Mouse (Mus musculus): ENCODE measurements around the gene Mamdc2. TPM values are rescaled to one million over a fixed set of nuclear protein-coding genes. Genes with fewer than 3 reads are reported as not detected.

Gene Mamdc2
- polyA plus RNA-seq, 1 experiment from 2014 or later: 1.5 TPM

DNA sequence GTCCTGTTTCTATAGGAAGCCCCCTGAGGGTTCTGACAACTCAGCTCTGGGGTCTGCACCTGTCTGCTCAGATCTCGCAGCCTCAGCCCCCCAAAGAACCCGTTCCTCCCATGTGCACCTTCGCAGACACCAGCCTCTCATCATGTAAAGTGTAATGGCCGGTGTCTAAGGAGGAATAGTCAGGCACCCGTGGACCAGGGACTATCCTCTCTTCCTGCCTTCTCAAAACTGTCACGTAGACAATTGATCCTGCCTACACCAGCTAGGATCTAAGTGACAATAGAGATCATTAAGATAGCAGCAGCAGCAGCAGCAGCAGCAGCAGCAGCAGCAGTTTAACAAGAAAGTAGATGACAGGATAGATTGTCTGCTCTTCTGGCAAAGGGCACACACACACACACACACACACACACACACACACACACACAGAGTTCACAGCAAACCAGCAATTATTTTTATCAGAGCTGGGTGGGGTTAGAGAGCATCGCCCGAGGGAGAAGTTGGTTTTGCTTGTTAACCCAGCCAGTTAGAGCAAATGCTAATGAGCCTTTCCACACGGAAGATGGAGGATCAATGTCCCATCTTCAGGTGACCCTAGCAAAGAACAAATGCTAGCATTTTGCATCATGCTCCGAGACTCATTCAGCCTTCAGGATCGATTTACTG is 71.6 kb downstream of the Mamdc2 start:
- H3K4me1 ChIP-seq (replicated peaks; ENCODE audit: control insufficient read depth, insufficient read depth, low read length): no peaks in the 10 kb centered on the region
- H3K36me3 ChIP-seq (ENCODE audit: control insufficient read depth, insufficient read depth, low read length): no peaks in the 10 kb centered on the region
- DNase-seq (ENCODE audit: low spot score) (peak; percentile 22), ATAC-seq (ENCODE audit: low FRiP score) (peak; percentile 54; the same call in 1 of the 2 replicates)
- H3K27ac ChIP-seq (ENCODE audit: low read depth, low read length): peak overlapping the region; percentile 56
- WGBS: 59% methylated on average over 11 of the region's 11 CpGs
- H3K9me3 ChIP-seq (ENCODE audit: control insufficient read depth, low read length): no peaks in the 10 kb centered on the region
- H3K4me3 ChIP-seq (ENCODE audit: low read depth, low read length): no peak overlapping the region
- no peaks in the 10 kb centered on the region for H3K27me3 ChIP-seq (ENCODE audit: control insufficient read depth, insufficient read depth, low read length)
- H3K4me2 ChIP-seq (replicated peaks; ENCODE audit: low read depth, low read length): no peak overlapping the region
- no peak overlapping the region for H3K9ac ChIP-seq (ENCODE audit: low read depth, low read length)

GRCm38 (mm10) chr19:23374941-23375656 is 73.1 kb downstream of the Mamdc2 start:
- Histone ChIP-seq H3K4me1 (replicated peaks; ENCODE audit: control insufficient read depth, insufficient read depth, low read length) (no peaks in the 10 kb centered on the region), H3K4me3 (ENCODE audit: low read depth, low read length) (no peak overlapping the region), H3K27me3 (ENCODE audit: control insufficient read depth, insufficient read depth, low read length) (no peaks in the 10 kb centered on the region), H3K27ac (ENCODE audit: low read depth, low read length) (no peak overlapping the region), H3K4me2 (replicated peaks; ENCODE audit: low read depth, low read length) (no peak overlapping the region), H3K36me3 (ENCODE audit: control insufficient read depth, insufficient read depth, low read length) (no peaks in the 10 kb centered on the region), H3K9me3 (ENCODE audit: control insufficient read depth, low read length) (no peaks in the 10 kb centered on the region), H3K9ac (ENCODE audit: low read depth, low read length) (no peak overlapping the region)
- WGBS: 92% methylated on average over 7 of the region's 7 CpGs
- DNase-seq (ENCODE audit: low spot score) (no peak), ATAC-seq (ENCODE audit: low FRiP score) (no peak)

- no peak overlapping the region for H3K4me3 ChIP-seq (ENCODE audit: low read depth, low read length)
- H3K36me3 ChIP-seq (ENCODE audit: control insufficient read depth, insufficient read depth, low read length): no peaks in the 10 kb centered on the region
- no peaks in the 10 kb centered on the region for H3K4me1 ChIP-seq (replicated peaks; ENCODE audit: control insufficient read depth, insufficient read depth, low read length)
- H3K4me2 ChIP-seq (replicated peaks; ENCODE audit: low read depth, low read length): no peak overlapping the region
- 80% methylated on average over 9 of the region's 9 CpGs for WGBS
- no peak for DNase-seq (ENCODE audit: low spot score)
- H3K27ac ChIP-seq (ENCODE audit: low read depth, low read length): no peak overlapping the region
- H3K9me3 ChIP-seq (ENCODE audit: control insufficient read depth, low read length): no peaks in the 10 kb centered on the region
- no peaks in the 10 kb centered on the region for H3K27me3 ChIP-seq (ENCODE audit: control insufficient read depth, insufficient read depth, low read length)
- no peak overlapping the region for H3K9ac ChIP-seq (ENCODE audit: low read depth, low read length)
- peak; percentile 35; the same call in 1 of the 2 replicates for ATAC-seq (ENCODE audit: low FRiP score)
Observed at GRCm38 (mm10) chr19:23373728-23374127, 74.5 kb downstream of the Mamdc2 start.

DNA sequence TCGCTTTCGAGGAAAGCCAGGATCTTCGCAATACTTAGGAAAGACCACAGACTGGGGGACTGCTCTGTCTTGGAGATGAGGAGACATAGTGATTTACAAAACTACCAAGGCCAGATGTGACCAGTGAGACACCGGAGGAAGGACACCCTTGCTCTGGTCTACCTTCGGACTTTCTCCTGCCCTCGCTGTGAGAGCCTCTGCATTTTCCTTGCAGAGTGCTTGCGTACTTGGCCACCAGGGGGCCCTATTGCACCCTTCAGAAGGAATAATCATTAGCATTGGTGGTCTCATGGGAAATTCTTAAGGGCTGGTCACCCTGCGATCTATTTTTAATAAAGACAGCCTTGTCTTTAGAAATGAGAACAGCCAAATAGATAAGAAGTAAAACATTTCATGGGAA is 75.0 kb downstream of the Mamdc2 start:
- peak; percentile 54; the same call in 1 of the 2 replicates for ATAC-seq (ENCODE audit: low FRiP score)
- H3K4me3 ChIP-seq (ENCODE audit: low read depth, low read length): no peak overlapping the region
- peak; percentile 83 for DNase-seq (ENCODE audit: low spot score)
- WGBS: 49% methylated on average over 8 of the region's 8 CpGs
- H3K9me3 ChIP-seq (ENCODE audit: control insufficient read depth, low read length): no peaks in the 10 kb centered on the region
- H3K4me2 ChIP-seq (replicated peaks; ENCODE audit: low read depth, low read length): no peak overlapping the region
- no peaks in the 10 kb centered on the region for H3K36me3 ChIP-seq (ENCODE audit: control insufficient read depth, insufficient read depth, low read length)
- no peak overlapping the region for H3K27ac ChIP-seq (ENCODE audit: low read depth, low read length)
- no peaks in the 10 kb centered on the region for H3K27me3 ChIP-seq (ENCODE audit: control insufficient read depth, insufficient read depth, low read length)
- H3K9ac ChIP-seq (ENCODE audit: low read depth, low read length): no peak overlapping the region
- no peaks in the 10 kb centered on the region for H3K4me1 ChIP-seq (replicated peaks; ENCODE audit: control insufficient read depth, insufficient read depth, low read length)

DNA sequence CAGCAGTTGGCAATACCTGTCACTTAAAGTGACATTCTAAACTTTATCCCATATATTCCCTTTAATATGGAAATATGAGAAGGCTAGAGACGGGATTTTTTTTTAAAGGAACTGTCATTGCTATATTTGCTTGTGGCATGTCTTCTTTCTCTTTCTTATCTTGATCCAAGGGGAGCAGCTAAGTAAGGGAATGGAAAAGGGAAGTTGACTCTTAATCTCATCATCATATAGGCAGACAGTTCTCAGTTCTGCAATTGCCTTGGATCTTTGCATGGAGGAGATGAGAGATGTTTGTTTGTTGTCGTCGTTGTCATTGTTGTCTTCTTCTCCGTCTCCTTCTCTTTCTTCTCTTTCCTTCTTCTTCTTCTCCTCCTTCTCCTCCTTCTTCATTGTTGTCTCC is 79.0 kb downstream of the Mamdc2 start:
- WGBS: 83% methylated on average over 4 of the region's 4 CpGs
- no peaks in the 10 kb centered on the region for H3K9me3 ChIP-seq (ENCODE audit: control insufficient read depth, low read length)
- H3K4me1 ChIP-seq (replicated peaks; ENCODE audit: control insufficient read depth, insufficient read depth, low read length): no peaks in the 10 kb centered on the region
- DNase-seq (ENCODE audit: low spot score): no peak
- H3K27ac ChIP-seq (ENCODE audit: low read depth, low read length): no peak overlapping the region
- no peak for ATAC-seq (ENCODE audit: low FRiP score)
- no peaks in the 10 kb centered on the region for H3K36me3 ChIP-seq (ENCODE audit: control insufficient read depth, insufficient read depth, low read length)
- no peaks in the 10 kb centered on the region for H3K27me3 ChIP-seq (ENCODE audit: control insufficient read depth, insufficient read depth, low read length)
- no peak overlapping the region for H3K4me3 ChIP-seq (ENCODE audit: low read depth, low read length)
- no peak overlapping the region for H3K9ac ChIP-seq (ENCODE audit: low read depth, low read length)
- no peak overlapping the region for H3K4me2 ChIP-seq (replicated peaks; ENCODE audit: low read depth, low read length)

DNA sequence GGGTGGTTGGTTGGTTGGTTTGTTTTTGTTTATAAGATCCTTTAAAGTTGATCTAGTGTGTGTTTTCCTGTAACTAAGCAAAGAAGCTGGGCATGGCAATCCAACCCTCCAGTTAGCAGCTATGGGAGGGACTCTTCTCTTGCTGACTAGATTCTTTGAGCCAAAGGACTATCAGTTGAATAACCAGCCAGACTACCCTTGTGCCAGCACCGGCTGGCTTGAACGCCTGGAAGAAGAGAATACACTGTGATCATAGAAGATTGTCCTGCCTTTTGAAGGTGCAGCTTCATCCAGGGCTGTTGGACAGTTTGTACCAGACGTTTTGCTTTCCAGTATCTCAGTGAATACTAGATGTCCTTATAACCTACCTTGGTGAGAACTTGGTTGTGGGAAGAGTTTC is 86.2 kb downstream of the Mamdc2 start:
- no peak overlapping the region for H3K9ac ChIP-seq (ENCODE audit: low read depth, low read length)
- DNase-seq (ENCODE audit: low spot score) (no peak), ATAC-seq (ENCODE audit: low FRiP score) (no peak)
- no peaks in the 10 kb centered on the region for H3K36me3 ChIP-seq (ENCODE audit: control insufficient read depth, insufficient read depth, low read length)
- no peak overlapping the region for H3K4me3 ChIP-seq (ENCODE audit: low read depth, low read length)
- 82% methylated on average over 3 of the region's 3 CpGs for WGBS
- H3K4me2 ChIP-seq (replicated peaks; ENCODE audit: low read depth, low read length): no peak overlapping the region
- no peak overlapping the region for H3K27ac ChIP-seq (ENCODE audit: low read depth, low read length)
- no peaks in the 10 kb centered on the region for H3K9me3 ChIP-seq (ENCODE audit: control insufficient read depth, low read length)
- H3K4me1 ChIP-seq (replicated peaks; ENCODE audit: control insufficient read depth, insufficient read depth, low read length): no peaks in the 10 kb centered on the region
- H3K27me3 ChIP-seq (ENCODE audit: control insufficient read depth, insufficient read depth, low read length): no peaks in the 10 kb centered on the region

DNA sequence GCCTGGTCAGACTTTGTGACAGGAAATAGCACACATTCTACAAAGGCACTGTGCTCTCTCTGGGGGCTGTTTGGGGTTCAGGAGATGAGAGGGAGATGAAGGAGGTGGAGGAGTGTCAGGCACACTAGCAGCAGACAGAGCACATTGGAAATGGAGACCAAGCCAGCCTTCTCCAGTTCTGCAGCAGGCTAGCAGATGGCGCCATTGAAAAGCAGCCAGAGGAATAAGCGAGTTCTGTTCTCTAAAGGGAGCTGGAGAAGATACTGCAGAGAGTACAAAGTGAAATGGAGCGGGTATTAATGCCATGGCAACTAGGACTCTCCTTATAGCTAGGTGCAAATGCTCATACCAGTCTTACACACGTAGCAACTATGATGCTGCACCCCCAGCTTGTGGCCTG is 87.1 kb downstream of the Mamdc2 start:
- Histone ChIP-seq H3K4me1 (replicated peaks; ENCODE audit: control insufficient read depth, insufficient read depth, low read length) (no peaks in the 10 kb centered on the region), H3K4me3 (ENCODE audit: low read depth, low read length) (no peak overlapping the region), H3K36me3 (ENCODE audit: control insufficient read depth, insufficient read depth, low read length) (no peaks in the 10 kb centered on the region), H3K9ac (ENCODE audit: low read depth, low read length) (no peak overlapping the region), H3K4me2 (replicated peaks; ENCODE audit: low read depth, low read length) (no peak overlapping the region), H3K9me3 (ENCODE audit: control insufficient read depth, low read length) (no peaks in the 10 kb centered on the region), H3K27me3 (ENCODE audit: control insufficient read depth, insufficient read depth, low read length) (no peaks in the 10 kb centered on the region), H3K27ac (ENCODE audit: low read depth, low read length) (no peak overlapping the region)
- WGBS: 75% methylated on average over 4 of the region's 4 CpGs
- ATAC-seq (ENCODE audit: low FRiP score): no peak
- DNase-seq (ENCODE audit: low spot score): no peak

GRCm38 (mm10) chr19:23360536-23360935 is 87.7 kb downstream of the Mamdc2 start:
- H3K9ac ChIP-seq (ENCODE audit: low read depth, low read length): no peak overlapping the region
- no peaks in the 10 kb centered on the region for H3K27me3 ChIP-seq (ENCODE audit: control insufficient read depth, insufficient read depth, low read length)
- H3K36me3 ChIP-seq (ENCODE audit: control insufficient read depth, insufficient read depth, low read length): no peaks in the 10 kb centered on the region
- ATAC-seq (ENCODE audit: low FRiP score) (no peak), DNase-seq (ENCODE audit: low spot score) (no peak)
- 90% methylated on average over 4 of the region's 4 CpGs for WGBS
- H3K4me2 ChIP-seq (replicated peaks; ENCODE audit: low read depth, low read length): no peak overlapping the region
- no peak overlapping the region for H3K27ac ChIP-seq (ENCODE audit: low read depth, low read length)
- H3K4me1 ChIP-seq (replicated peaks; ENCODE audit: control insufficient read depth, insufficient read depth, low read length): no peaks in the 10 kb centered on the region
- no peaks in the 10 kb centered on the region for H3K9me3 ChIP-seq (ENCODE audit: control insufficient read depth, low read length)
- no peak overlapping the region for H3K4me3 ChIP-seq (ENCODE audit: low read depth, low read length)

GRCm38 (mm10) chr19:23357253-23357652 is 91.0 kb downstream of the Mamdc2 start:
- H3K9me3 ChIP-seq (ENCODE audit: control insufficient read depth, low read length): no peaks in the 10 kb centered on the region
- H3K4me3 ChIP-seq (ENCODE audit: low read depth, low read length): no peak overlapping the region
- no peak for ATAC-seq (ENCODE audit: low FRiP score)
- no peaks in the 10 kb centered on the region for H3K27me3 ChIP-seq (ENCODE audit: control insufficient read depth, insufficient read depth, low read length)
- no peaks in the 10 kb centered on the region for H3K36me3 ChIP-seq (ENCODE audit: control insufficient read depth, insufficient read depth, low read length)
- 91% methylated on average over 5 of the region's 5 CpGs for WGBS
- no peaks in the 10 kb centered on the region for H3K4me1 ChIP-seq (replicated peaks; ENCODE audit: control insufficient read depth, insufficient read depth, low read length)
- H3K4me2 ChIP-seq (replicated peaks; ENCODE audit: low read depth, low read length): no peak overlapping the region
- no peak for DNase-seq (ENCODE audit: low spot score)
- H3K9ac ChIP-seq (ENCODE audit: low read depth, low read length): no peak overlapping the region
- no peak overlapping the region for H3K27ac ChIP-seq (ENCODE audit: low read depth, low read length)

Measured in hindbrain, embryonic 11.5 days (tissue).